Mouse (Mus musculus): ENCODE data around the gene Slc24a2. TPM values are rescaled to one million over a fixed set of nuclear protein-coding genes. Genes with fewer than 3 reads are reported as not detected.

Slc24a2 gene
- polyA plus RNA-seq, 1 experiment from 2014 or later = not detected

- Histone ChIP-seq H3K4me2 (ENCODE audit: low read length) (no peak overlapping the region), H3K27me3 (ENCODE audit: insufficient read depth, low read length) (no peaks in the 10 kb centered on the region), H3K27ac (no peak overlapping the region), H3K36me3 (ENCODE audit: insufficient read depth, low read length) (no peaks in the 10 kb centered on the region), H3K4me1 (replicated peaks; ENCODE audit: insufficient read depth, low read length) (no peaks in the 10 kb centered on the region), H3K9me3 (replicated peaks; ENCODE audit: low read length) (no peaks in the 10 kb centered on the region), H3K9ac (ENCODE audit: low read depth, low read length) (no peak overlapping the region), H3K4me3 (replicated peaks; ENCODE audit: low read depth, low read length) (no peak overlapping the region)
- DNase-seq (ENCODE audit: low spot score) (no peak), ATAC-seq (replicated peaks; ENCODE audit: low FRiP score, low read depth) (peak; percentile 66; the same call in 1 of the 2 replicates)
- 31% methylated on average over 2 of the region's 2 CpGs for WGBS
- no peak for TF ChIP-seq CTCF (IDR thresholded peaks at IDR 0.05; ENCODE audit: low read depth)
Measured at GRCm38 (mm10) chr4:87078726-87079125, 151.6 kb downstream of the Slc24a2 start.

- TF ChIP-seq CTCF (IDR thresholded peaks at IDR 0.05; ENCODE audit: low read depth) = no peak; the same call in 1 of the 2 replicates
- ATAC-seq (replicated peaks; ENCODE audit: low FRiP score, low read depth) (no peak), DNase-seq (ENCODE audit: low spot score) (no peak)
- Histone ChIP-seq H3K9ac (ENCODE audit: low read depth, low read length) (no peak overlapping the region), H3K27me3 (ENCODE audit: insufficient read depth, low read length) (no peaks in the 10 kb centered on the region), H3K9me3 (replicated peaks; ENCODE audit: low read length) (no peaks in the 10 kb centered on the region), H3K4me2 (ENCODE audit: low read length) (no peak overlapping the region), H3K27ac (no peak overlapping the region), H3K4me1 (replicated peaks; ENCODE audit: insufficient read depth, low read length) (no peaks in the 10 kb centered on the region), H3K4me3 (replicated peaks; ENCODE audit: low read depth, low read length) (no peak overlapping the region), H3K36me3 (ENCODE audit: insufficient read depth, low read length) (no peaks in the 10 kb centered on the region)
- 67% methylated on average over 3 of the region's 3 CpGs for WGBS
Measured at GRCm38 (mm10) chr4:87075761-87076160, 154.5 kb downstream of the Slc24a2 start.

GRCm38 (mm10) chr4:87068121-87068520 is 162.2 kb downstream of the Slc24a2 start:
- Histone ChIP-seq H3K27me3 (ENCODE audit: insufficient read depth, low read length) (no peaks in the 10 kb centered on the region), H3K27ac (no peak overlapping the region), H3K9me3 (replicated peaks; ENCODE audit: low read length) (no peaks in the 10 kb centered on the region), H3K9ac (ENCODE audit: low read depth, low read length) (no peak overlapping the region), H3K4me3 (replicated peaks; ENCODE audit: low read depth, low read length) (no peak overlapping the region), H3K4me2 (ENCODE audit: low read length) (no peak overlapping the region), H3K36me3 (ENCODE audit: insufficient read depth, low read length) (no peaks in the 10 kb centered on the region), H3K4me1 (replicated peaks; ENCODE audit: insufficient read depth, low read length) (no peaks in the 10 kb centered on the region)
- ATAC-seq (replicated peaks; ENCODE audit: low FRiP score, low read depth) (no peak), DNase-seq (ENCODE audit: low spot score) (no peak)
- WGBS = 54% methylated on average over 3 of the region's 3 CpGs
- TF ChIP-seq CTCF (IDR thresholded peaks at IDR 0.05; ENCODE audit: low read depth) = no peak

- H3K9me3 ChIP-seq (replicated peaks; ENCODE audit: low read length) = no peaks in the 10 kb centered on the region
- no peak for ATAC-seq (replicated peaks; ENCODE audit: low FRiP score, low read depth)
- no peak overlapping the region for H3K4me3 ChIP-seq (replicated peaks; ENCODE audit: low read depth, low read length)
- no peak for DNase-seq (ENCODE audit: low spot score)
- 89% methylated on average over 5 of the region's 5 CpGs for WGBS
- H3K27me3 ChIP-seq (ENCODE audit: insufficient read depth, low read length) = no peaks in the 10 kb centered on the region
- no peaks in the 10 kb centered on the region for H3K4me1 ChIP-seq (replicated peaks; ENCODE audit: insufficient read depth, low read length)
- no peak overlapping the region for H3K4me2 ChIP-seq (ENCODE audit: low read length)
- no peak for TF ChIP-seq CTCF (IDR thresholded peaks at IDR 0.05; ENCODE audit: low read depth)
- H3K36me3 ChIP-seq (ENCODE audit: insufficient read depth, low read length) = no peaks in the 10 kb centered on the region
- no peak overlapping the region for H3K9ac ChIP-seq (ENCODE audit: low read depth, low read length)
- no peak overlapping the region for H3K27ac ChIP-seq
Measured at GRCm38 (mm10) chr4:87065227-87065626, 165.1 kb downstream of the Slc24a2 start.

- Histone ChIP-seq H3K36me3 (ENCODE audit: insufficient read depth, low read length) (no peaks in the 10 kb centered on the region), H3K27ac (no peak overlapping the region), H3K4me1 (replicated peaks; ENCODE audit: insufficient read depth, low read length) (no peaks in the 10 kb centered on the region), H3K4me2 (ENCODE audit: low read length) (no peak overlapping the region), H3K4me3 (replicated peaks; ENCODE audit: low read depth, low read length) (no peak overlapping the region), H3K9me3 (replicated peaks; ENCODE audit: low read length) (no peaks in the 10 kb centered on the region), H3K27me3 (ENCODE audit: insufficient read depth, low read length) (no peaks in the 10 kb centered on the region), H3K9ac (ENCODE audit: low read depth, low read length) (no peak overlapping the region)
- 90% methylated on average over 2 of the region's 2 CpGs for WGBS
- no peak for ATAC-seq (replicated peaks; ENCODE audit: low FRiP score, low read depth)
- no peak for DNase-seq (ENCODE audit: low spot score)
- TF ChIP-seq CTCF (IDR thresholded peaks at IDR 0.05; ENCODE audit: low read depth) = no peak
Measured at GRCm38 (mm10) chr4:87064561-87064960, 165.7 kb downstream of the Slc24a2 start.

- no peaks in the 10 kb centered on the region for H3K4me1 ChIP-seq (replicated peaks; ENCODE audit: insufficient read depth, low read length)
- no peaks in the 10 kb centered on the region for H3K9me3 ChIP-seq (replicated peaks; ENCODE audit: low read length)
- ATAC-seq (replicated peaks; ENCODE audit: low FRiP score, low read depth) (no peak), DNase-seq (ENCODE audit: low spot score) (no peak)
- no peak overlapping the region for H3K9ac ChIP-seq (ENCODE audit: low read depth, low read length)
- no peaks in the 10 kb centered on the region for H3K27me3 ChIP-seq (ENCODE audit: insufficient read depth, low read length)
- no peak overlapping the region for H3K4me2 ChIP-seq (ENCODE audit: low read length)
- 61% methylated on average over 6 of the region's 6 CpGs for WGBS
- no peak overlapping the region for H3K27ac ChIP-seq
- no peak overlapping the region for H3K4me3 ChIP-seq (replicated peaks; ENCODE audit: low read depth, low read length)
- no peak for TF ChIP-seq CTCF (IDR thresholded peaks at IDR 0.05; ENCODE audit: low read depth)
- H3K36me3 ChIP-seq (ENCODE audit: insufficient read depth, low read length) = no peaks in the 10 kb centered on the region
Measured at GRCm38 (mm10) chr4:87062771-87063253, 167.5 kb downstream of the Slc24a2 start.

- Histone ChIP-seq H3K27ac (no peak overlapping the region), H3K9me3 (replicated peaks; ENCODE audit: low read length) (no peaks in the 10 kb centered on the region), H3K36me3 (ENCODE audit: insufficient read depth, low read length) (no peaks in the 10 kb centered on the region), H3K4me1 (replicated peaks; ENCODE audit: insufficient read depth, low read length) (no peaks in the 10 kb centered on the region), H3K27me3 (ENCODE audit: insufficient read depth, low read length) (no peaks in the 10 kb centered on the region), H3K4me2 (ENCODE audit: low read length) (no peak overlapping the region), H3K4me3 (replicated peaks; ENCODE audit: low read depth, low read length) (no peak overlapping the region), H3K9ac (ENCODE audit: low read depth, low read length) (no peak overlapping the region)
- DNase-seq (ENCODE audit: low spot score) (no peak), ATAC-seq (replicated peaks; ENCODE audit: low FRiP score, low read depth) (no peak)
- TF ChIP-seq CTCF (IDR thresholded peaks at IDR 0.05; ENCODE audit: low read depth) = no peak
- WGBS = 81% methylated on average over 2 of the region's 2 CpGs
Measured at GRCm38 (mm10) chr4:87061696-87062095, 168.6 kb downstream of the Slc24a2 start.

All from kidney, postnatal 0 days (tissue).